Mouse (Mus musculus) liver, embryonic 15.5 days (tissue): ENCODE results near the gene Ehhadh. TPM values are rescaled to one million over a fixed set of nuclear protein-coding genes. Genes with fewer than 3 reads are reported as not detected.

Experiments used
- ATAC-seq: fragments of 200-750 bp; cut with Nextera tagmentation; 2 replicates; pipeline ENCODE4 v1.8.0; 2017; ENCODE audit warnings: moderate number of reproducible peaks, mild to moderate bottlenecking, moderate library complexity; ENCODE audit not compliant: insufficient read depth
- H3K27ac ChIP-seq: fragments of 300-500 bp; sonication (generic); replicated peaks from 2 replicates; pipeline ENCODE4 v1.5.1; 2015; ENCODE audit warnings: mild to moderate bottlenecking, inconsistent platforms
- H3K27me3 ChIP-seq: fragments of 300-500 bp; sonication (generic); 2 replicates; pipeline ENCODE4 v1.6.1; 2015; ENCODE audit warnings: mild to moderate bottlenecking, inconsistent platforms
- H3K36me3 ChIP-seq: fragments of 300-500 bp; sonication (generic); replicated peaks from 2 replicates; pipeline ENCODE4 v1.6.1; 2015; ENCODE audit warnings: moderate library complexity, mild to moderate bottlenecking, inconsistent platforms
- H3K4me1 ChIP-seq: fragments of 300-500 bp; sonication (generic); replicated peaks from 2 replicates; pipeline ENCODE4 v1.6.1; 2015; ENCODE audit warnings: inconsistent platforms
- H3K4me2 ChIP-seq: fragments of 300-500 bp; sonication (generic); 2 replicates; pipeline ENCODE4 v1.6.1; 2015; ENCODE audit warnings: moderate library complexity, mild to moderate bottlenecking, inconsistent platforms
- H3K4me3 ChIP-seq: fragments of 300-500 bp; sonication (generic); replicated peaks from 2 replicates; pipeline ENCODE4 v1.5.1; 2015; ENCODE audit warnings: mild to moderate bottlenecking, inconsistent platforms
- H3K9ac ChIP-seq: fragments of 300-500 bp; sonication (generic); 2 replicates; pipeline ENCODE4 v1.6.1; 2015; ENCODE audit warnings: moderate library complexity, mild to moderate bottlenecking, inconsistent platforms
- H3K9me3 ChIP-seq: fragments of 300-500 bp; sonication (generic); replicated peaks from 2 replicates; pipeline ENCODE4 v1.6.1; 2016; ENCODE audit warnings: inconsistent platforms
- WGBS: fragments of 180-500 bp; shearing (Covaris S2); methylation state at CpG from one replicate; pipeline ENCODE4 v1.1.7; 2015; ENCODE audit warnings: mixed read lengths; ENCODE audit not compliant: insufficient replicate concordance; 5-methylcytosine and 5-hydroxymethylcytosine counted together
- polyA plus RNA-seq: library from polyadenylated mRNA; unstranded; fragments of >200 nt; fragmentation: Nextera tagmentation; extraction: Ambion mirVana; gene quantifications from 2 replicates; pipeline ENCODE4 v1.2.1, GENCODE M21; 2015

Gene Ehhadh
- polyA plus RNA-seq, 1 experiment from 2014 or later, result 10.5 TPM

DNA sequence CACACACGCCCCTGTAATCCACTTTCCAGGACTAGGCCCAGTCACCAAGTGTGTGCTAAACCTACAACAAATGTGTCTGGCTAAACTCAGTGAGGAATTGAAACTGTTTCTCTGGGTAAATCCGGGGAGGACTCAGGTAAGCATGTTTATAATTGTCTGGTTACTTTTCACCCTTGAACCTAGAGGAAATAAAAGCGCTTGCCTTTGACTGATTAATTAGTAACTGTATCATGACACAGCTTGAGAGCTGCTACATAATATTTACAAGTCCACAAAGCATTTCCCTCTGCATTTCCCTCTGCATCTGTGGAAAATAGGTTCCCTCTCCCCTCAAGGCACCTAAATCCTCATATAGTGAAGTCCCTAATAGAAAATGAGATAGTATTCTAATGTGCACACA is 6.3 kb downstream of the Ehhadh start:
- H3K4me3 ChIP-seq, result no peak overlapping the region
- H3K27ac ChIP-seq, result peak overlapping the region; percentile 55
- H3K36me3 ChIP-seq, result 0 out of 2 replicates have a peak, but pooled peaks cover 3% of the 10 kb centered on the region
- 60% methylated on average over 3 of the region's 3 CpGs for WGBS
- H3K9ac ChIP-seq, result no peak overlapping the region
- no peaks in the 10 kb centered on the region for H3K27me3 ChIP-seq
- no peak for ATAC-seq
- no peak overlapping the region for H3K4me2 ChIP-seq
- H3K4me1 ChIP-seq, result peaks cover 23% of the 10 kb centered on the region; the same call in 1 of the 2 replicates
- H3K9me3 ChIP-seq, result no peaks in the 10 kb centered on the region

DNA sequence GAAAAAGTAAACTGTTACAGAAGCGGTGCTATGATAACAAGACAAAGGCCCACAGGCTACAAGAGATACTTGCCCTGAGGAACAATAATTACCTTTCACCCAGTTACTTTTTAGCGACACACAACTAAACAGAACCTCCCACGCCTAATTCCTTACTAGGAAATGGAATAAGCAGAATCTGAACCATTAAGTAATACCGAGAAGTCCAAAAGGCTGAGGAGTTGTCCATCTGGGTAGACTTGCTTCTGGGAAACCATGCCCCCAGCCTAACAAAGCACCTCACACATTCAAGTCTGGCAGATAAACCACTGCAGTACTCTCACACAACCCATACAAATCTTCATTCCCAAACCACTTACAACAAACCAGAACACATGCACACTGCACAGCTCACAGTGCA is 8.5 kb downstream of the Ehhadh start:
- 61% methylated on average over 4 of the region's 4 CpGs for WGBS
- Histone ChIP-seq H3K4me2 (no peak overlapping the region), H3K4me1 (peaks cover 18% of the 10 kb centered on the region; the same call in 1 of the 2 replicates), H3K9ac (no peak overlapping the region), H3K9me3 (no peaks in the 10 kb centered on the region), H3K27me3 (no peaks in the 10 kb centered on the region), H3K36me3 (0 out of 2 replicates have a peak, but pooled peaks cover 3% of the 10 kb centered on the region), H3K4me3 (no peak overlapping the region), H3K27ac (no peak overlapping the region)
- no peak for ATAC-seq

DNA sequence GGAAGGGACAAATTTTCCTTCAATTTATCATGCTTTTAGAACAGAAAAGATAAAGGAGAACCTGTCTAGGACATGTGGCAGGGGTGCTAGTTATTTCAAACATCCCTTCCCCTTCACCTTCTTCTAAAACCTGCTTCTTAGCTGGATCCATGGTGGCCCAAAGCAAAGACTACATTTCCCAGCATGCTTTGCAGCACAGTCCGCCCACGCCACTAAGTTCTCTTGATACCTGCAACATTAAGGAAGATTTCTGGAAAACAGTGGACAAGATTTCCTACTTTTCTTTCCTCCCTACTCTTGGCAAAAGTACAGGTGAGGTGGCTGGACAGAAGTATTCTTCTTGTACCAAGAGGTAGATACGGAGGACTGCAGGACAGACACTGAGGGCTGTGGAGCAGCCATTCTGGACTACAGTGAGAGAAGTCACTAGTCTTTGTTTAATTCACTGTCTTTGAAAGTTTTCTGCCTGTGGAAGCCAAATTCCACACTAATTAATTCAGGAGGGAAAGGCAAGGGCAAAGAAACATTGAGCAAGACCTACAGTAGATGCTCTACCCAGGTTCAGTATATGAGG is 9.2 kb downstream of the Ehhadh start:
- 47% methylated on average over 3 of the region's 3 CpGs for WGBS
- Histone ChIP-seq H3K9ac (no peak overlapping the region), H3K4me1 (peaks cover 13% of the 10 kb centered on the region; the same call in 1 of the 2 replicates), H3K9me3 (no peaks in the 10 kb centered on the region), H3K27me3 (no peaks in the 10 kb centered on the region), H3K4me3 (peak overlapping the region; percentile 17), H3K27ac (no peak overlapping the region), H3K36me3 (0 out of 2 replicates have a peak, but pooled peaks cover 3% of the 10 kb centered on the region), H3K4me2 (peak overlapping the region; percentile 19)
- ATAC-seq, result no peak

DNA sequence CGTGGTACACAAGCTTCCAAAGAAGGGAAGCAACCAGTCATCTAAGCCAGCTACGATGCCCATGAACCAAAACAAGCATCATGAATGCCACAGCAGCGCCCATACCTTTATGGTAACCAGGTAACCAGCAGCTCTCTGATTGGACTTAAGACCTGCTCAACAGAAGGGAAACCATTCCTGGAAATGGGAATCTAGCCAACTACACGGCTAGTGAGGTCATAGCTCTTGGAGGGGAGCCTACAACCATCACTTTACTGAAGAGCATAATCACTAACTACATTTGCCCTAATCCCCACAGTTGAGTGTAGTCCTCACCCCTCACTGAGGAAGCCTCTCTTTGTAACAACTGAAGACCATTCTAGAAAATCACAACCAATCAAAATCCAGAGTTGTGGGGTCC is 12.9 kb downstream of the Ehhadh start:
- 0 out of 2 replicates have a peak, but pooled peaks cover 3% of the 10 kb centered on the region for H3K36me3 ChIP-seq
- no peak overlapping the region for H3K9ac ChIP-seq
- H3K4me3 ChIP-seq, result no peak overlapping the region
- ATAC-seq, result no peak
- no peaks in the 10 kb centered on the region for H3K27me3 ChIP-seq
- H3K9me3 ChIP-seq, result no peaks in the 10 kb centered on the region
- no peak overlapping the region for H3K27ac ChIP-seq
- H3K4me1 ChIP-seq, result 0 out of 2 replicates have a peak, but pooled peaks cover 6% of the 10 kb centered on the region
- WGBS, result 78% methylated on average over 4 of the region's 4 CpGs
- no peak overlapping the region for H3K4me2 ChIP-seq

DNA sequence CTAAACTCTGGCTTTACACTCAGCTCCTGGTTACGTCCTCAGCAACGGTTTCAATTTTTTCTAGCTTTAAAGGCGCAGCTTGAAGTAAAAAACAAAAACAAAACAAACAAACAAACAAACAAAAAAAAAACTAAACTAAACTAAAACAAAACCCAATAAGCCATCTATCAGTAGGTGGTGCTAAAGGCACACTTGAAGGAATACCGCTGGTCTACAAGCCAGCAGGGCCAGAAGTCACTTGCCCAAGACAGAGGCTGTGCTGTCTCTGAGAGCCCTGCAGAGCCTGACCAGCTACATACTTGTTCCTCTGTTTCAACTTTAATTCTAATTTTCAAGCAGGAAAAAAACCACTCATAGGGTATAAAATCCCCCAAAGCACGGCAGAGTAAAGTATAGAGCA is 17.9 kb downstream of the Ehhadh start:
- peaks cover 5% of the 10 kb centered on the region; the same call in 1 of the 2 replicates for H3K36me3 ChIP-seq
- 68% methylated on average over 5 of the region's 5 CpGs for WGBS
- H3K9ac ChIP-seq, result no peak overlapping the region
- H3K4me2 ChIP-seq, result no peak overlapping the region
- H3K9me3 ChIP-seq, result no peaks in the 10 kb centered on the region
- no peaks in the 10 kb centered on the region for H3K4me1 ChIP-seq
- no peak for ATAC-seq
- no peak overlapping the region for H3K4me3 ChIP-seq
- no peaks in the 10 kb centered on the region for H3K27me3 ChIP-seq
- H3K27ac ChIP-seq, result no peak overlapping the region

DNA sequence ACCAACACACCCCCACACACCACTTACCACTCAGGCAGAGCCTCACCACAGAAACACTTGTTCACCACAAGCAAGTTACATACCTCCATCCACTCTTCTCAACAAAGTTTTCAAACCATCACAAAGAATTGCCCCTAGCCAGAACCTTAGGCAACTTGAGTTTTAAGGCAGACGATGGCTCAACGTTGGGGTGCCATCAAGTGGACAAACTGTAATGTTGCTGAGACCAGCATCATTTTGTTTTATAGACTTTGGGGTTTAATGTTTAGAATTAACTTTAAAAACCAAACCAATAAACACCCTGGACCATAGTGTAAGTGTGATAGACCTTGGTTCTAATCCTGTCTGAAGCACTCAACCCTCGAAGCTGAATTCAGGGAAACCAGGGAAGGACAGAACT is 19.4 kb downstream of the Ehhadh start:
- no peak overlapping the region for H3K27ac ChIP-seq
- ATAC-seq, result no peak
- H3K36me3 ChIP-seq, result peaks cover 5% of the 10 kb centered on the region; the same call in 1 of the 2 replicates

DNA sequence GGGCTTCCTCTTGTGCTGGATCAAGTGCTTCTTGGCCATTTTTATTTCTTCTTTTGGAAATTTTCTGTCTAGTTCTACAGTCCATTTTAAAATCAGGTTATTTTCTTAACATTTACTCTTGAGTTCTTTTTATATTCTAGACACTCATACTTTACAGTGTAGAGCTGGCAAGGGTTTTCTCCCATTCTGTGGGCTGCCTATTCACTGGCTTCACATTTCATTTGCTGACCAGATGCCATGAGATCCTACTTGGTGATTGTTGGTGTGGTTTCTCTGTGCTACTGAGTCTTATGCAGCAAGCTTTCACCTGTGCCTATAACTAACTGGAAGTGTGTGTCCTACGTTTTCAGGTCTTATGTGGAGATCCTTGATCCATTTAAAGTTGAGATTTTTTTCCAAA is 29.2 kb downstream of the Ehhadh start:
- no peaks in the 10 kb centered on the region for H3K27me3 ChIP-seq
- H3K4me2 ChIP-seq, result no peak overlapping the region
- H3K9me3 ChIP-seq, result no peaks in the 10 kb centered on the region
- no peak overlapping the region for H3K27ac ChIP-seq
- H3K9ac ChIP-seq, result no peak overlapping the region
- ATAC-seq, result no peak
- H3K36me3 ChIP-seq, result 0 out of 2 replicates have a peak, but pooled peaks cover 5% of the 10 kb centered on the region
- H3K4me3 ChIP-seq, result no peak overlapping the region
- H3K4me1 ChIP-seq, result no peaks in the 10 kb centered on the region
- 71% methylated on average over 1 of the region's 1 CpGs for WGBS

More for the DNA sequence above, 19.4 kb downstream of the Ehhadh start:
- no peak overlapping the region for H3K4me3 ChIP-seq
- no peaks in the 10 kb centered on the region for H3K4me1 ChIP-seq
- H3K4me2 ChIP-seq, result no peak overlapping the region
- no peaks in the 10 kb centered on the region for H3K9me3 ChIP-seq
- H3K9ac ChIP-seq, result no peak overlapping the region
- 75% methylated on average over 3 of the region's 3 CpGs for WGBS
- H3K27me3 ChIP-seq, result no peaks in the 10 kb centered on the region

DNA sequence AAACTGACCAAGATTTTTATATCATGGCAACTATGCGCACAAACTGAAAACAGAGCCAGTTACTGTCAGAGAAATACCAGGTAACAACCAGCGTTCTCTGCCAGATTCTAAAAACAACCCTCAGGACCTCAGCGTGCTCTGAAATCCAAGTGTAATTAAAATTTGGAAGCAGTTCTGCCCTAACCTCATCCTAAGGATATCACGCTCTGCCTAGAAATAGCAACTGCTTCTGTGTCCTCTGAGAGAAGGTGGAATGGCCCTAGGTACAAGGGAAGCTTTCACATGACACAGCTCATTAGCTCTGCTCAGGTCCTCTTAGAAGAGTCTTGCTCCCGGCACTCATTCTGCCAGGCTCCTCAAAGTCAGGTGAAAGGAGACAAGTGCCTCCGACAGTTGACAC is 44.2 kb downstream of the Ehhadh start:
- no peaks in the 10 kb centered on the region for H3K9me3 ChIP-seq
- H3K4me3 ChIP-seq, result no peak overlapping the region
- no peak overlapping the region for H3K9ac ChIP-seq
- ATAC-seq, result no peak
- no peaks in the 10 kb centered on the region for H3K36me3 ChIP-seq
- H3K4me1 ChIP-seq, result peaks cover 18% of the 10 kb centered on the region
- H3K27me3 ChIP-seq, result no peaks in the 10 kb centered on the region
- H3K27ac ChIP-seq, result no peak overlapping the region
- WGBS, result 78% methylated on average over 6 of the region's 6 CpGs
- H3K4me2 ChIP-seq, result no peak overlapping the region

DNA sequence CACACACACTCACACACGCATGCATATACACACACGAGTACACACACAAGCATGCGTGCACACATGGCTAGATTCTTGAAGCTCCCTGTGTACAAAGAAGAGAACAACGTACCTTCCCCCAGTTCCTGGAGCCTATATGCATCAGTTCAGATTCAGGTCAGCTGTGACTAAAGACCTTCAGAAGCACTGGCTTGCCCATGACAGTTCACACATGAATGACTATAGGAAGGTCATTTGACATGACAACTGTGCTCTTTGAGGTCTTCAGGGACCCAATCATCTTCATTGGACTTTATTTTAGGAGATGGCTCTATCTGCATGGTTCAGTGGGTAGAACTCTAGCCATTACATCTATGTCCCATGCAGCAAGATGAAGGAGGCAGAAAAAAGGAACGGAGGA is 44.7 kb downstream of the Ehhadh start:
- Histone ChIP-seq H3K4me3 (no peak overlapping the region), H3K27me3 (no peaks in the 10 kb centered on the region), H3K9me3 (no peaks in the 10 kb centered on the region), H3K27ac (peak overlapping the region; percentile 35; the same call in 1 of the 2 replicates), H3K4me2 (no peak overlapping the region), H3K36me3 (no peaks in the 10 kb centered on the region), H3K9ac (no peak overlapping the region), H3K4me1 (peaks cover 18% of the 10 kb centered on the region)
- 68% methylated on average over 5 of the region's 5 CpGs for WGBS
- ATAC-seq, result no peak

DNA sequence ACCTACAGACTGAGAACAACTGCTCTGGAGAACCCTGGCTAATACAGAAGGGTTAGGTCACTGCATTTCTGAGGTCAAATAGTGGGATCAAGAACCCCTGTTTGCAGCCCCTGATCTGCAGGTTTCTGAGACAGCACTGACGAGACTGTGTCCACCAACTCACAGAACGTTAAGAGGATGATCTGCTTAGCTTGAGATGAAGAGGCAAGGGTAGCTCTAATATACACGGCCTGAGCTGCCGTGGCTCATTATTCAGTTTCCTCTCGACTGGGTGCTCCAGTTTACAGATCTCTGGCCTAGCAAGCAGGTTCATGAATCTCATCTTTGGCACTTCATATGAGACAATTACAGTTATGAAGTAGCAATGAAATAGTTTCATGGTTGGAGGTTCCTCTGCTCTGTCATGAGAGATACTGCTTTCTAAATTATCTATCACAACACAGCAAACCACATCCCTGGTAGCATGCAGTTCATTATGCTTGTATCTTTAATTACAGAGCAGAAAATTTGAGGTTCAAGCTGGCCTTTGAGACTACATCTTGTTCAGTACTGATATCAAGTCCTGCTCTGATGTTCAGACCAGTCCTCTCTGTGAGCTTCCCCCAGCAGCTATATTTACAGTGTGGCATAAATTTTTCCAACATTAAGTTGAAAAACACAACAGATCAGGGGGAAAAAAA is 45.3 kb downstream of the Ehhadh start:
- ATAC-seq, result peak; percentile 75

DNA sequence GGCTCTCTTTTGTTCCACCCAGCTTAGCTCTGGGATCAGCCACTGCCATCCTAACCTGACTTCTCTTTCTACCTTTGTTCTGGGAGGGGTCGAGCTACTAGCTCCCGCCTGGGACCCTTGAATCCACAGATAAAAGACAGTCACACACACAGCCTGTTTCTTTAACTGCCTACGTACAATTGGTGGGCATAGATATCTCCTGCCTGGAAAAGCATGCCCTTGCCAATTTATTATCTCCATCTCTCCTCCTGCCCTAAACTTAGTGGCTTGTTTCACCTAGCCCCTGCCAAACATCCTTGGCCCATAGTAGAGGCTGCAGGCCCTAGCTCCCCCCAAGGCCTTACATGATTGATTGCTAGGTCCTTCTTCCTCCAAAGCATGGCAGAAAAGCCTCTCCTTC is 46.1 kb downstream of the Ehhadh start:
- no peaks in the 10 kb centered on the region for H3K27me3 ChIP-seq
- no peak overlapping the region for H3K4me3 ChIP-seq
- ATAC-seq, result peak; percentile 60
- peak overlapping the region; percentile 29; the same call in 1 of the 2 replicates for H3K27ac ChIP-seq
- H3K4me2 ChIP-seq, result no peak overlapping the region
- WGBS, result 15% methylated on average over 3 of the region's 3 CpGs
- no peaks in the 10 kb centered on the region for H3K9me3 ChIP-seq
- peaks cover 18% of the 10 kb centered on the region for H3K4me1 ChIP-seq
- H3K36me3 ChIP-seq, result no peaks in the 10 kb centered on the region
- H3K9ac ChIP-seq, result no peak overlapping the region

More for the DNA sequence above, 45.3 kb downstream of the Ehhadh start:
- Histone ChIP-seq H3K27me3 (no peaks in the 10 kb centered on the region), H3K4me3 (no peak overlapping the region), H3K27ac (peak overlapping the region; percentile 35), H3K36me3 (no peaks in the 10 kb centered on the region), H3K9me3 (no peaks in the 10 kb centered on the region), H3K4me1 (peaks cover 18% of the 10 kb centered on the region), H3K4me2 (no peak overlapping the region), H3K9ac (no peak overlapping the region)
- whole genome bisulfite sequencing, result 39% methylated on average over 5 of the region's 5 CpGs
